Mouse (Mus musculus) right cerebral cortex, postnatal 14 days (tissue): ENCODE results near the gene Reep3.

ENCODE experiments used
- DNase-seq: peaks from one replicate; pipeline ENCODE4 v3.0.0; 2022

Gene Reep3

GRCm38 (mm10) chr10:67081206-67082007 is 15.3 kb downstream of the Reep3 start:
- DNase-seq, result no peak

GRCm38 (mm10) chr10:67079030-67079429 is 17.7 kb downstream of the Reep3 start:
- no peak for DNase-seq

- DNase-seq, result peak; percentile 64
Observed at GRCm38 (mm10) chr10:67075931-67076878, 20.5 kb downstream of the Reep3 start.

- no peak for DNase-seq
Observed at GRCm38 (mm10) chr10:67073577-67073976, 23.2 kb downstream of the Reep3 start.

GRCm38 (mm10) chr10:67072600-67072999 is 24.1 kb downstream of the Reep3 start:
- no peak for DNase-seq

- DNase-seq, result no peak
Observed at GRCm38 (mm10) chr10:67071884-67072283, 24.9 kb downstream of the Reep3 start.

GRCm38 (mm10) chr10:67071389-67071788 is 25.4 kb downstream of the Reep3 start:
- no peak for DNase-seq

- DNase-seq, result no peak
Observed at GRCm38 (mm10) chr10:67069013-67069412, 27.7 kb downstream of the Reep3 start.

- DNase-seq, result no peak
Observed at GRCm38 (mm10) chr10:67066421-67066820, 30.3 kb downstream of the Reep3 start.

- DNase-seq, result no peak
Observed at GRCm38 (mm10) chr10:67065927-67066326, 30.8 kb downstream of the Reep3 start.

GRCm38 (mm10) chr10:67065277-67065887 is 31.4 kb downstream of the Reep3 start:
- DNase-seq, result no peak

GRCm38 (mm10) chr10:67061823-67062222 is 34.9 kb downstream of the Reep3 start:
- no peak for DNase-seq

- DNase-seq, result no peak
Observed at GRCm38 (mm10) chr10:67061367-67061801, 35.4 kb downstream of the Reep3 start.

GRCm38 (mm10) chr10:67058702-67059101 is 38.0 kb downstream of the Reep3 start:
- DNase-seq, result no peak

- DNase-seq, result no peak
Observed at GRCm38 (mm10) chr10:67058297-67058696, 38.4 kb downstream of the Reep3 start.

GRCm38 (mm10) chr10:67057696-67058095 is 39.0 kb downstream of the Reep3 start:
- DNase-seq, result no peak

- no peak for DNase-seq
Observed at GRCm38 (mm10) chr10:67057208-67057607, 39.5 kb downstream of the Reep3 start.

- no peak for DNase-seq
Observed at GRCm38 (mm10) chr10:67055867-67056856, 40.6 kb downstream of the Reep3 start.

- DNase-seq, result no peak
Observed at GRCm38 (mm10) chr10:67053475-67053874, 43.3 kb downstream of the Reep3 start.

- no peak for DNase-seq
Observed at GRCm38 (mm10) chr10:67052429-67052828, 44.3 kb downstream of the Reep3 start.

GRCm38 (mm10) chr10:67051466-67051865 is 45.3 kb downstream of the Reep3 start:
- DNase-seq, result no peak

- DNase-seq, result no peak
Observed at GRCm38 (mm10) chr10:67050766-67051165, 46.0 kb downstream of the Reep3 start.
